Mouse (Mus musculus) layer of hippocampus, postnatal 25 days (tissue): ENCODE measurements around the gene Myh14. TPM values are rescaled to one million over a fixed set of nuclear protein-coding genes. Genes with fewer than 3 reads are reported as not detected.

ENCODE experiments used
- DNase-seq, 2 experiments: peaks; one replicate each; pipeline ENCODE4 v3.0.0; 2022; ENCODE audit warnings: mixed read lengths in 2 of 2, low spot score in 1 of 2; ENCODE audit errors: extremely low spot score in 1 of 2
- total RNA-seq, 2 experiments: library from RNA; stranded (reverse); gene quantifications; 2 replicates each; pipeline ENCODE4 v1.2.3; 2021

The Myh14 gene
- total RNA-seq, 2 experiments from 2014 or later: 25.0 to 31.0 TPM

GRCm38 (mm10) chr7:44638663-44639062 is 32.0 kb downstream of the Myh14 start:
- no peak for DNase-seq

- no peak for DNase-seq
These were observed 34.0 kb downstream of the Myh14 start for GRCm38 (mm10) chr7:44636684-44637083.

GRCm38 (mm10) chr7:44633407-44633806 is 37.2 kb downstream of the Myh14 start:
- no peak for DNase-seq

DNA sequence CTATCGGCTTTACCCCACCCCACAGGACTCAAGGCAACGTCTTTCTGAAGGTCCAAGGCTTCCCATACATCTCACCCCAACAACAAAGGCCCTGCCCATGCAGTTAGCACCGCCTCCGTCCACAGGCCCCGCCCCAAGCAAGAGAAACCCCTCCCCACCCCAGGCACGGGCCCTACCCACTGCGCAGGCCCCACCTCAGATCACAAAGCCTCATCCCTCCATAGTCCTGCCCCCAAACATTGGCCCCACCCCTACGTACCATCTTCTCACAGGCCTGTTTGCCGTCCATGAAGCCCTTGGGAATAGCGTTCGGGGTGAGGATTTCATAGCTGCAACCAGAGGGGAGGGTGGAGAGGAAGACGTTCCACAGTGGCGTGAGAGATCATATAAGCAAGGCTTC is 38.0 kb downstream of the Myh14 start:
- no peak for DNase-seq

DNA sequence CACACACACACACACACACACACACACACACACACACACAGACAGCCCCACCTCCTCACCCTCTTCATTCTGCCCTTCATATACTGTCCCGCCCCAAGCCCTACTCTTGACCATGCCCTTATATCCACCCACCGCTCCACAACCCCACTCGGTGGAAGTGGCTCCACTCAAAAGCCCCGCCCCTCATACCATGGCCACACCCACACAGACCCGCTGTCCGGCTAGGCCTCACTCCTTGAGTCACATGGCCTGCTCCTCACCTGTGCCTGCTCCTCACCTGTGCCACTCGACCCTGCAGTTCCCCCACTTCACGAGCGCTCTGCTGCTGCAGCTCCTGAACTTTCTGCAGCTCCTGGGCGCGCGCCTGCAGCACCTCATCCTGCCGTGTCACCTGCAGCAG is 40.2 kb downstream of the Myh14 start:
- DNase-seq: no peak

GRCm38 (mm10) chr7:44628402-44629034 is 42.1 kb downstream of the Myh14 start:
- DNase-seq: no peak

DNA sequence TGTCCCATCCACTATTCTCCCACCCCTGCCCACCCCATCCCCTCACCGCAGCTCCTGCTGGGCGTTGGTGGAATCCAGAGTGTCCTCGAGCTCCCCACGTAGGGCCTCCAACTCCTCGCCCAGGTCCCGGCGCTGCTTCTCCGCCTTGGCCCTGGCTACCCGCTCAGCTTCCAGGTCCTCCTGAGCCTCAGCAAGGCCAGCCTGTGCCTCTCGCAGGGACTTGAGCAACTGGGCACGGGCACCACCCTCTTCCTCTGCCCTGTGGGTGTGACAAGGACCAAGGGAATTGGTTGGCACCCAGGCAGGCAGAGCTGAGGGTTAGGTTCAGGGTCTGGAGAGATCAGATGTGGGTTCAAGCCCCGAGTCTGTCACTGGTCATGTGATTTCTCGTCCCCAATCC is 43.7 kb downstream of the Myh14 start:
- DNase-seq: no peak

DNA sequence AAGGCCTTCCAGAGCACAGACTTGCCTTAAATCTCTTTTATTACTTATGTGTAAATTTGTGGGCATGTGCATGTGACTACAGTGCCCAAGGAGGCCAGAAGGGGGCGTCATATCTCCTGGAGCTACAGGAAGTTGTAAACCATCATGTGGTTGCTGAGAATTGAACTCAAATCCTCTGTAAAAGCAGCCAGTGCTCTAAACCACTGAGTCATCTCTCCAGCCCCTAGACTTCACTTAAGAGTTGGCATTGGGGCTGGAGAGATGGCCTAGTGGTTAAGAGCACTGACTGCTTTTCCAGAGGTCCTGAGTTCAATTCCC is 44.6 kb downstream of the Myh14 start:
- DNase-seq: no peak

DNA sequence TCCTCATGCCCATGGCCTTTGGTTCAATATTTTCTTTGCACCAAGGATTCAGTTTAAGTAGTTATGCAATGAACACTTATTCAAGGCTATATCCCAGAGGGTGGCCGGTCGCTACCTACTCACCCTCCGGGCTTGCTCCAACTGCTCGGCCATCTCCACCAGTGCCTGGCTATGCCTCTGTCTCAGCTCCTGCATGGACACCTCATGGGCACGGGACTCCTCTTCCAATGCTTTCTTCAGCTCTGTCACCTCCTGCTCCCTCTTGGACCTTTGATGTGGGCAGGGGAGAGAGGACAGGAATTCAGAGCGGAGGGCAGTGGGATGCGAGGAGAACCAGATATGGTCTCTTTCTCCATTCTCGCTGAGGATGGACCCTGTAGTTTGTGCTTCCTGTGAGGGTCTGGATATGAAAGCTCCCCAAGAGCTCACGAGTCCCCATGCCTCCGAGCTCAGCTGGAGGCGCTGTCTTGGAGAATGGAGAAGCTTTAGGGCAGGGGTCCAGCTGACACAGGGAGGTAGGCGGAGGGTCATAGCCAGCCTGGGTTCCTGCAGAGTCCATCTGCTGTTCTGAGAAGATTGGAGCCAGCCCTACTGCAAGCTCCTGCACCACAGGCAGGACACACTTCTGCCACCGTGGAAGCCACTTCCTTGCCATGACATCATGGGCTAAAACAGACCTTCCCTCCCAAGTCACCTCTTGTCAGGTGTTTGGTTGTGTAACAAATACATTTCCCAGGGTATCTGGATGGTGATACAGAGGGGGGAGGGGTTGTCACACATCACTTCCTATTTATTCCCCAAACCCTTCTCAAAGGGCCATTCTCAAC is 45.2 kb downstream of the Myh14 start:
- no peak for DNase-seq

- no peak for DNase-seq
These were observed 45.8 kb downstream of the Myh14 start for GRCm38 (mm10) chr7:44624828-44625227.

DNA sequence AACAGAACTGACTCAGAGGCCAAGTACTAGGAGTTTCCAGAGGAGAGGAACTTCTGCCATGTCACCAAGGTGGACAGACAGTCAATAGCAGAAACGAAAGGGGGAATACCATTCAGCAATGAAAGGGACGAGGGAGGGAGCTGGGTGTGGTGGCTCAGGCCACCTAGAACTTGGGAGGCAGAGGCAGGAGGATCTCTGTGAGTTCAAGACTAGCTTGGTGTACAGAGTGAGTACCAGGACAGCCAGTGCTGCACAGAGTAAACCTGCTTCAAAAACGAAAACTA is 46.2 kb downstream of the Myh14 start:
- DNase-seq: no peak

DNA sequence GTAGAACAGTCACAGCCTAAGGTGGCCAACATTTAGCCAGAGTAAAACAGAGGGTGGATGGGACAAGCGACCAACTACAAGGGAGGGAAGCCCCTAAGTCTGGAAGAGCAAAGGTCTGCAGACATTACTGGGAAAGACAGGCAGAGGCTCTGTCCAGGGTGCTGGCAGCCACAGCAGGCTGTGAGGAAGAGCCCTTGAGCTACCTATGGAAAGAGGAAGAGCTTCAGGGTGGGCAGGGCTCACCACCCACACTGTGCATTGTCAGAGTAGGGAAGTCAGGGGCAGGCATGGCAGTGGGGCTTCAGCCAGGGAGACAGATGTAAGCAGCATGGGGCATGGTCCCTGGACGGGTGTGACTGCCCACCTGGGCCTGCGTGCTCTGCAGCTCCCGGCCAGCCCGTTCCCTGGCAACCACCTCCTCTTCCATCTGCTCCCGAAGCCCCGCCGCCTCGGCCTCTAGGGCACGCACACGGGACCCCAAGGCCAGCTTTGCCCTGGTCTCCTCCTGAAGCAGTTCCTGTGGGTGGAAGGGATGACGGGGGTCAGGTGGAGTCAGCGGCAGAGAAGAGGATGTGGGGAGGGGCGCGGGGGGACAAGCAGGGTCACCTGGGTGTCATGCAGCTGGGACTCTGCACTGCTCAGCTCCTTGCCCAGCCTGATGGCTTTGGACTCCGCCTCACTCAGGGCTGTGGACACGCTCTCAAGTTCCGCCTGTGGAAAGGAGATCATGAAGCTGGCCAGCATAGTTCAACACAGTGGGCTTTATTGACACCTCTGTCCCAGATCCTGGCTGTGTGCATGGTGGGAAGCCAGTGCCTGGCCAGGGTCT is 46.7 kb downstream of the Myh14 start:
- DNase-seq: no peak

- DNase-seq: no peak
These were observed 53.6 kb downstream of the Myh14 start for GRCm38 (mm10) chr7:44617059-44617458.

- no peak for DNase-seq
These were observed 54.7 kb downstream of the Myh14 start for GRCm38 (mm10) chr7:44615987-44616386.

- no peak for DNase-seq
These were observed 55.3 kb downstream of the Myh14 start for GRCm38 (mm10) chr7:44615309-44615708.

DNA sequence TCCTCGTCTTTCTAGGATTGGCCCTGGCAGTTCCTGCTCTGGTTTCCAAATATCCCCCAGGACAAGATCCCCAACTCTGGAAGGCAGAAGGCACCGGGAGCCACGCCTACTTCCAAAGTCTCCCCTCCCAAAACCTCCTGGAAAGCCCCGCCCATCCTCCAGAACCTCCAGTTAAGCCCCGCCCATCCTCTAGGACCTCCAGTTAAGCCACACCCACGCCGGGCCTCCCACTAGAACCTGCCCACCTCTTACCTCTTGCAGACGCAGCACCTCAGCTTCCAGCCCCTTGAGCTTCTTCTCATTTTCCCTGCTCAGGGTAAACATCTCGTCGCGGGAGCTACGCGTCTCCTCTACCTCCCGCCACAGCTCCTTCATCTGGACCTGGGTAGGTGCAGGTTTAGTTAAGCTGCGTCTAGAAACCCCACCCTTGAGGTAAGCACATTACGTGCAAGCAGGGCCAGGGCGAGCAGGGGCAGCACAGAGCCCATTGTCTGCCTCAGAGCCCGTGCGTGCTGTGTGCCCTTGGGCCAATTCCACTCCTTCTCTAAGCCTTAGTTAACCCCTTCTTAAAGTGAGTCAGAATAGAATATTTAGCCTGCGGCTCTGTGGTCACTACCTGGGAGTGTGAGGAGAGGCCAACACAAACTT is 56.5 kb downstream of the Myh14 start:
- no peak for DNase-seq

DNA sequence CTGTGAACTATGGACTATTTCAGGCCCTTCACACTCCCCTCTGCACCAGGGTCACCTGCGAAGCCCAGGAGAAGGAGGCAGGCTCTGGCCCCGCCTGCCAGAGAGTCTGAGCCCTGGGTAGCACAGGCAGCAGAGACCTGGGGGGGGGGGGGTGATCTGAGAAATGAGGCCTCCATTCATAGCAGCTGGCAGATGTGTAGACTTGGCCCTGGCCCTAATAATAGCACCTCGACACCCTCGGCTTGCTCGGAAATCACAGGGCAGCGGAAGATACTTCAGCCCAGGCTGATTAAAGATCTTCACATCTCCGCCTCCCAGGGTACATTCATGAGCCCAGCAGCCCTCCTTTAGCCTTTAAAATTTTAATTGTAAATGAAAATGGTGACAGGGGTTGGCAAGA is 58.5 kb downstream of the Myh14 start:
- DNase-seq: no peak

- no peak for DNase-seq
These were observed 64.3 kb downstream of the Myh14 start for GRCm38 (mm10) chr7:44606171-44606901.

DNA sequence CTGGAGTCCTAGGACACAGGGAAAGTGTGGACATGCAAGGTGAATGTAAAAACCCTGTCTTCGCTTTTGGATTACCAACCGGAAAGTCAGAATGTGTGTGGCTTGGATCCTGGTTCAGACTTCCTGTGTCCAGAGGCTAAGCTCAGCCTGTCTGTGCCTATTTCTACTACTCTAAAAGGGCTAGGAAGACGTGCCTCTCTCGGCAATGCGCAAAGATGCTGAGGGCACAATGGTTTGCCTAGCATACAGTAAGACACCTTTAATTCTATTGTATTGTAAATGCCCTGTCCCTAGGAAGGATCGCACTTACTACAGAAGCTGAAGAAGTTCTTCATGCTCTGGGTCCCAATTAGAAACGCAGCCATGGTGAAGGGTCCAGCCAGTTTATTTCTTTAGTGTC is 65.2 kb downstream of the Myh14 start:
- no peak for DNase-seq

GRCm38 (mm10) chr7:44604619-44605018 is 66.0 kb downstream of the Myh14 start:
- no peak for DNase-seq
